Mouse (Mus musculus) CH12.LX (cell line): ENCODE results near the gene Stard13. TPM values are rescaled to one million over a fixed set of nuclear protein-coding genes. Genes with fewer than 3 reads are reported as not detected.

ENCODE experiments used
- DNase-seq: peaks from one replicate; pipeline ENCODE4 v3.0.0-alpha.2; 2013; ENCODE audit errors: extremely low read depth
- H3K27ac ChIP-seq: 2 replicates; pipeline ENCODE4 v1.5.1; 2012; ENCODE audit warnings: low read depth, mild to moderate bottlenecking, control low read depth, moderate library complexity; ENCODE audit not compliant: insufficient read depth
- H3K27me3 ChIP-seq: replicated peaks from 2 replicates; pipeline ENCODE3; 2012; ENCODE audit warnings: inconsistent platforms
- H3K36me3 ChIP-seq, 2 experiments: replicated peaks in 1 of 2; 2 replicates each; pipeline versions ENCODE3 to v1.6.1; 2012; ENCODE audit warnings: inconsistent platforms in 1 of 2, low read length in 1 of 2, mild to moderate bottlenecking in 1 of 2, mixed read lengths in 1 of 2, moderate library complexity in 1 of 2; ENCODE audit not compliant: control insufficient read depth in 1 of 2, insufficient read depth in 1 of 2
- H3K4me1 ChIP-seq, 2 experiments: 2 replicates each; pipeline ENCODE4 v1.6.1; 2012; ENCODE audit warnings: inconsistent platforms in 1 of 2, moderate library complexity in 1 of 2; ENCODE audit not compliant: insufficient read depth in 2 of 2, control insufficient read depth in 1 of 2
- H3K4me2 ChIP-seq: 2 replicates; pipeline ENCODE4 v1.6.1; 2012; ENCODE audit warnings: low read depth, mild to moderate bottlenecking, control low read depth; ENCODE audit not compliant: poor library complexity, insufficient read depth, severe bottlenecking
- H3K4me3 ChIP-seq, 3 experiments: fragments of 150-350 bp in 1 of 3; sonication (generic) in 1 of 3; replicated peaks in 1 of 3; 2 replicates each; pipeline versions ENCODE3 to v1.5.1; 2011 to 2012; ENCODE audit warnings: low read depth in 2 of 3, low read length in 2 of 3, mild to moderate bottlenecking in 2 of 3, moderate library complexity in 2 of 3, control low read depth in 1 of 3, improper control_type of control experiment in 1 of 3, inconsistent platforms in 1 of 3, mixed read lengths in 1 of 3; ENCODE audit not compliant: poor library complexity in 1 of 3
- H3K79me2 ChIP-seq: replicated peaks from 2 replicates; pipeline ENCODE4 v1.6.1; 2012; ENCODE audit warnings: mild to moderate bottlenecking, moderate library complexity; ENCODE audit not compliant: control insufficient read depth, poor library complexity, insufficient read depth, severe bottlenecking; ENCODE audit errors: extremely low read depth
- H3K9ac ChIP-seq: 2 replicates; pipeline ENCODE4 v1.6.1; 2012; ENCODE audit warnings: low read depth, mild to moderate bottlenecking, control low read depth, moderate library complexity; ENCODE audit not compliant: insufficient read depth
- H3K9me3 ChIP-seq: replicated peaks from 2 replicates; pipeline ENCODE3; 2012; ENCODE audit warnings: low read length, inconsistent platforms, mixed read lengths
- BHLHE40 ChIP-seq: IDR thresholded peaks from 2 replicates; pipeline ENCODE4 v1.6.1; 2011; ENCODE audit warnings: mild to moderate bottlenecking, low read depth, low read length, improper control_type of control experiment
- CHD1 ChIP-seq: IDR thresholded peaks from 2 replicates; pipeline ENCODE4 v1.6.1; 2012; ENCODE audit warnings: low read depth, low read length, improper control_type of control experiment, inconsistent platforms
- CHD2 ChIP-seq: IDR thresholded peaks from 2 replicates; pipeline ENCODE4 v1.6.1; 2011; ENCODE audit warnings: low read length, improper control_type of control experiment
- E2F4 ChIP-seq: IDR thresholded peaks from 2 replicates; pipeline ENCODE4 v1.6.1; 2011; ENCODE audit warnings: low read depth, low read length, improper control_type of control experiment; ENCODE audit not compliant: insufficient replicate concordance
- ELF1 ChIP-seq: IDR thresholded peaks from 2 replicates; pipeline ENCODE4 v1.6.1; 2014; ENCODE audit warnings: low read depth, mild to moderate bottlenecking, inconsistent platforms, low read length, improper control_type of control experiment
- EP300 ChIP-seq: IDR thresholded peaks from 2 replicates; pipeline ENCODE4 v1.6.1; 2011; ENCODE audit warnings: low read length, improper control_type of control experiment
- ETS1 ChIP-seq: conservative IDR thresholded peaks from 2 replicates; pipeline ENCODE4 v1.6.1; 2012; ENCODE audit warnings: low read depth, mild to moderate bottlenecking, inconsistent platforms, low read length, improper control_type of control experiment, moderate library complexity
- GABPA ChIP-seq: IDR thresholded peaks from 2 replicates; pipeline ENCODE4 v1.6.1; 2012; ENCODE audit warnings: low read depth, low read length, improper control_type of control experiment, inconsistent platforms; ENCODE audit not compliant: insufficient replicate concordance
- IRF4 ChIP-seq: IDR thresholded peaks from 2 replicates; pipeline ENCODE4 v1.6.1; 2014; ENCODE audit warnings: low read depth, mild to moderate bottlenecking, inconsistent platforms, low read length, improper control_type of control experiment
- JUN ChIP-seq: IDR thresholded peaks from 2 replicates; pipeline ENCODE4 v1.6.1; 2011; ENCODE audit warnings: low read depth, mild to moderate bottlenecking, low read length, improper control_type of control experiment, moderate library complexity; ENCODE audit not compliant: insufficient read depth
- KAT2A ChIP-seq: IDR thresholded peaks from 2 replicates; pipeline ENCODE4 v1.6.1; 2012; ENCODE audit warnings: low read length, improper control_type of control experiment, inconsistent platforms; ENCODE audit not compliant: insufficient replicate concordance
- MAFK ChIP-seq: IDR thresholded peaks from 2 replicates; pipeline ENCODE4 v1.6.1; 2011; ENCODE audit warnings: low read length, improper control_type of control experiment; ENCODE audit not compliant: insufficient replicate concordance
- MAZ ChIP-seq: IDR thresholded peaks from 2 replicates; pipeline ENCODE4 v1.6.1; 2012; ENCODE audit warnings: low read depth, mild to moderate bottlenecking, inconsistent platforms, low read length, improper control_type of control experiment, moderate library complexity
- MEF2A ChIP-seq: IDR thresholded peaks from 2 replicates; pipeline ENCODE4 v1.6.1; 2014; ENCODE audit warnings: low read depth, mild to moderate bottlenecking, inconsistent platforms, low read length, improper control_type of control experiment, borderline replicate concordance
- MXI1 ChIP-seq: IDR thresholded peaks from 2 replicates; pipeline ENCODE4 v1.6.1; 2011; ENCODE audit warnings: mild to moderate bottlenecking, low read depth, low read length, improper control_type of control experiment
- NRF1 ChIP-seq: IDR thresholded peaks from 2 replicates; pipeline ENCODE4 v1.6.1; 2014; ENCODE audit warnings: low read depth, mild to moderate bottlenecking, inconsistent platforms, low read length, improper control_type of control experiment, moderate library complexity
- PAX5 ChIP-seq: IDR thresholded peaks from 2 replicates; pipeline ENCODE4 v1.6.1; 2012; ENCODE audit warnings: low read length, inconsistent platforms, mixed read lengths
- POLR2A ChIP-seq: IDR thresholded peaks from 2 replicates; pipeline ENCODE4 v1.6.1; 2011; ENCODE audit warnings: low read depth, mild to moderate bottlenecking, improper control_type of control experiment, low read length
- RCOR1 ChIP-seq: conservative IDR thresholded peaks from 2 replicates; pipeline ENCODE4 v1.6.1; 2012; ENCODE audit warnings: low read depth, mild to moderate bottlenecking, inconsistent platforms, low read length, improper control_type of control experiment
- SIN3A ChIP-seq: IDR thresholded peaks from 2 replicates; pipeline ENCODE4 v1.6.1; 2012; ENCODE audit warnings: low read length, improper control_type of control experiment, inconsistent platforms
- SMC3 ChIP-seq: IDR thresholded peaks from 2 replicates; pipeline ENCODE4 v1.6.1; 2011; ENCODE audit warnings: low read depth, low read length, improper control_type of control experiment
- TBP ChIP-seq: conservative IDR thresholded peaks from 2 replicates; pipeline ENCODE4 v1.6.1; 2011; ENCODE audit warnings: low read depth, low read length, improper control_type of control experiment
- UBTF ChIP-seq: IDR thresholded peaks from 2 replicates; pipeline ENCODE4 v1.6.1; 2012; ENCODE audit warnings: low read depth, mild to moderate bottlenecking, inconsistent platforms, low read length, improper control_type of control experiment, moderate library complexity
- USF1 ChIP-seq: IDR thresholded peaks from 2 replicates; pipeline ENCODE4 v1.6.1; 2014; ENCODE audit warnings: low read depth, mild to moderate bottlenecking, inconsistent platforms, low read length, improper control_type of control experiment
- USF2 ChIP-seq: conservative IDR thresholded peaks from 2 replicates; pipeline ENCODE4 v1.6.1; 2011; ENCODE audit warnings: low read depth, low read length, improper control_type of control experiment
- ZC3H11A ChIP-seq: IDR thresholded peaks from 2 replicates; pipeline ENCODE4 v1.6.1; 2012; ENCODE audit warnings: low read depth, mild to moderate bottlenecking, inconsistent platforms, low read length, improper control_type of control experiment
- ZKSCAN1 ChIP-seq: IDR thresholded peaks from 2 replicates; pipeline ENCODE4 v1.6.1; 2012; ENCODE audit warnings: low read depth, inconsistent platforms, low read length, improper control_type of control experiment, borderline replicate concordance
- dilution Hi-C: fragments of 300-500 bp; cut with MboI; formaldehyde crosslinking; loops from 2 replicates; pipeline ENCODE4 v1.14.3; 2020; ENCODE audit warnings: low sequenced_read_pairs; ENCODE audit not compliant: extremely low pct_unique_long_range_greater_than_20kb, extremely low pct_ligation_motif_present
- in situ Hi-C: fragments of 300-500 bp; cut with MboI; formaldehyde crosslinking; loops from 3 replicates; pipeline ENCODE4 v1.14.3; 2019; ENCODE audit warnings: low sequenced_read_pairs, low pct_ligation_motif_present, low pct_unique_long_range_greater_than_20kb, mixed read lengths
- polyA plus RNA-seq: library from polyadenylated mRNA; unstranded; fragments of >175 nt; gene quantifications from 2 replicates; pipeline ENCODE4 v1.2.1, GENCODE M21; 2012; ENCODE audit warnings: low read depth; ENCODE audit not compliant: insufficient read length
- total RNA-seq, 2 experiments: library from RNA; depleted of rRNA; stranded (reverse); fragments of 300-350 nt in 1 of 2; fragments of >200 nt in 1 of 2; gene quantifications; 2 replicates each; pipeline ENCODE4 v1.2.3; 2012 to 2014

Stard13 gene
- total and polyA plus RNA-seq, 3 experiments = 33.5 to 154 (median 73.6) TPM

GRCm38 (mm10) chr5:151026069-151026468 is 207.6 kb downstream of the Stard13 start:
- peaks cover 30% of the 10 kb centered on the region for H3K27me3 ChIP-seq
- TF ChIP-seq ZC3H11A (no peak), RCOR1 (no peak), GABPA (no peak), MAZ (no peak), ETS1 (no peak), SMC3 (no peak), CHD2 (no peak), BHLHE40 (no peak), POLR2A (no peak), MXI1 (no peak), UBTF (no peak), TBP (no peak), PAX5 (no peak), KAT2A (no peak), NRF1 (no peak), MAFK (no peak), ELF1 (no peak), E2F4 (no peak)
- dilution Hi-C loops (no loop called here), in situ Hi-C loops (no loop called here)
- no peak overlapping the region for H3K4me3 ChIP-seq
- no peaks in the 10 kb centered on the region for H3K9me3 ChIP-seq
- H3K4me1 ChIP-seq = no peaks in the 10 kb centered on the region
- DNase-seq = no peak
- no peak overlapping the region for H3K9ac ChIP-seq
- no peaks in the 10 kb centered on the region for H3K36me3 ChIP-seq
- H3K4me2 ChIP-seq = no peak overlapping the region
- no peak overlapping the region for H3K27ac ChIP-seq
- H3K79me2 ChIP-seq = no peaks in the 10 kb centered on the region

- Histone ChIP-seq H3K27ac (no peak overlapping the region), H3K79me2 (no peaks in the 10 kb centered on the region), H3K4me2 (no peak overlapping the region), H3K9me3 (no peaks in the 10 kb centered on the region), H3K36me3 (no peaks in the 10 kb centered on the region), H3K27me3 (peaks cover 30% of the 10 kb centered on the region), H3K4me3 (no peak overlapping the region), H3K9ac (no peak overlapping the region), H3K4me1 (no peaks in the 10 kb centered on the region)
- dilution Hi-C loops (no loop called here), in situ Hi-C loops (no loop called here)
- DNase-seq = no peak
- TF ChIP-seq SIN3A (no peak), BHLHE40 (no peak), EP300 (no peak), SMC3 (no peak), IRF4 (no peak), TBP (no peak), E2F4 (no peak), JUN (no peak), NRF1 (no peak), ZKSCAN1 (no peak), ZC3H11A (no peak), CHD1 (no peak), MEF2A (no peak), USF1 (no peak), USF2 (no peak), MXI1 (no peak)
Observed at GRCm38 (mm10) chr5:151024483-151024882, 209.2 kb downstream of the Stard13 start.
